Mouse (Mus musculus) ZHBTc4 (cell line): ENCODE data around the gene Aqp3.
A peak's percentile ranks its signal among the peaks of the same experiment; 100 is the strongest.

Experiments used
- DNase-seq: peaks from one replicate; pipeline ENCODE4 v3.0.0-alpha.2; 2011; ENCODE audit warnings: low read depth, low spot score

Gene Aqp3

DNA sequence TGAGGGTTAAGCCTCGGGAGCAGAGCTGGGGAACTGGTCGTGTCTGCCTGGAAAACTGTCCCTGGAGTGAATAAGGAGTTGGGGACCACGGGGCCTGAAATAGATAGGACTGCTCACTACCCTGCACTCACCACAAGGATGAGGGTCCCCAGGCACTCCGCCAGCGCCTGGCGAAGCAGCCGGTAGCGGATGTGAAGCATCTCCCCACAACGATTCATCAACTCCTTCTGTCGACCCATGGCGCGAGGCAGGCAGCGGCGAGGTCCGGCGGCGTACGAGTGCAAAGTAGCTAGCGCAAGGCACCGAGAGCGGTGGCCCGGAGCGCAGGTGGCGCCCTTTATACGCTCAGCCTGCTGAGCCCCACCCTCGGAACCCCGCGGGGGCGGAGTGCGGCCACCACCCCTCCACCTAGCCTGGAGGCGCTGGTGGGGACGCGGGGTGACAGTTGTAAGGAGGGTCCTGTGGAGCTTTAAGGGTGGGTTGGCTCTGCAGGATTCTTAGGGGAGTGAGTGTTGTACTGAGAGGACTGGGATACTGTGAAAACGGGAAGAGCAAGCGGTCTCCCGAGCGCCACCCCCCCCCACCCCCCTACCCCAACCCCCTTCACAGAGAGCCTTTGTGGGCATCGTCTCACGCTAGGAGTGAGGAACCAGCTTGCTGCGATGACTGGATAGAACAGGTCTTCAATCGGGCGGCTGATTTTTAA, at the start of gene Aqp3:
Gene Aqp3 (minus strand): TSS at position 313 of the 706 bp plus-strand sequence.
- peak; percentile 86 for DNase-seq

DNA sequence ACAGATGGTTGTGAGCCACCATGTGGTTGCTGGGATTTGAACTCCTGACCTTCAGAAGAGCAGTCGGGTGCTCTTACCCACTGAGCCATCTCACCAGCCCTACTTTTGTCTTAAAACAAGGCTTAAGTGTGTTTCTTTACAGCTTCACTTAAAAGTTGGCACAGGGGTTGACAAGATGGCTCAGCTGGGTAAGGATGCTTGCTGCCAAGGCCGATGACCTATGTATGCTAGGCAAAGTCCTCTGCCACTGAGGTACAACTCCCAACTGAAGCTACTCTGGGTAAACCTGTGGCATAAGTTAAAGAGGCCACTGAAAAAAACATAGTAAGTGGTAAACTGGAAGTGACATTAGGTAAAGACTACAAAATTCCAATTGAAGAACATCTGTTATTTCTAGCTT, 44.6 kb upstream of the Aqp3 start:
- no peak for DNase-seq

DNA sequence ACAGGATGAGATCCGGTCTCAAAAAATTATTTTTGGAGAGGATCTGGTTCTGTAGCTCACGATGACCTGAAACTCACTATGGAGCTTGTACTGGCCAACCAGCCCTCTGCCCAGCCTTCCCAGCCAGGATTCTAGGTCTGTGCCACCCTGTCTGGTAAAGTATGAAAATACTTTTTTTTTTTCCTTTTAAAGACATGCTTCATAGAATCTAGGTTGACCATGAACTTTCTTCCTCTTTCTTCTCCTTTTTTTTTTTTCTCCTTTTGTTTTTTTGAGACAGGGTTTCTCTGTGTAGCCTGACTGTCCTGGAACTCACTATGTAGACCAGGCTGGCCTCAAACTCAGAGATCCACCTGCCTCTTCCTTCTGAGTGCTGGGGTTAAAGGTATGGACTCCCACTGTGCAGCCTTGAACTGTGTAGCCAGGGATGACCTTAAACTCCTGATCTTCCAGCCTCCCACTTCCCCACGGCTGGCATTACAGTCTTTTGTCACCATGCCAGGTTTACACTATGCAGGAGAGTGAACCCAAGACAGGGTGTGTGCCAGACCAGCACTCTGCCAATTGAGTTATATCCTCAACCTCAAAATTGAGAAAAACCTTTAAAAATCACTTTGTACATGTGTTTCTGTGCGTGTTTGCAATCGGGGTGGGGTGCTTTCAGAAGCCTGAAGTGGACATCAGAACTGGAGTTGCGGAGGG, 42.3 kb upstream of the Aqp3 start:
- DNase-seq = no peak

DNA sequence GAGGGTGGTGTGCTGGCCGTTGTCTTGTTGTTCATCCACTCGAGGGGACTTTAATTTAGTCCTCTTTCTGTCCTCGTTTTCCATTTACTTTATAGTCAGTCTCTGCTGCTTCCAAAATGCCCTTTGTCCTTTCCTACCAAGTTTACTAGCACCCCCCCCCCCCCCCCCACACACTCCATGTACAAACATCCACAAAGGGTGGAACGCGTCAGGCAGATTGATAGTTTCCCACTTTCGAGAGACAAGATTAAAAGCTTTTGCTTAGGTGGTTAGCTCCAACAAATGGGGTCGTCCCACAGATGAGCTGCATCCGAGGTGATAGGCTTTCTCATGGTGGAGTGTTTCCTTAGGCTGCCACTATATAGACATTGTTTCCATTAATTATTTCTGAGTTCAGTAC, 38.8 kb upstream of the Aqp3 start:
- DNase-seq = no peak

DNA sequence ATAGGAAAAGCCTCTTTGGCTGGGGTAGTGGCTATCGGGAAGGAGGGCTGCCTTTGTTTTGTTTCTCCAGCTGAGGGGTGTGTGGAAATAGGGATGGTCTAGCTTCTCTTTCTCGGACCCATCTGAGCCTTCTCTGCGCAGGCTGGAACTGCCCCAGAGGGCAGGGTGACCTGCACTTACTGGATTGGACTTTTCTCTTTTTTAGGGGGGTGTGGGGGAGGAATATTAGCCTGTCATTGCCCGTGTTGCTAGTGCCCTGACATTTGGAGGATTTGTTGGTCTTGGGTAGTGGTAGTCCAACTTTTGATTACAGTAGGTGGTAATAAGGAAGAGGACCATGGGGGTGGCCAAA, 38.4 kb upstream of the Aqp3 start:
- DNase-seq = no peak

DNA sequence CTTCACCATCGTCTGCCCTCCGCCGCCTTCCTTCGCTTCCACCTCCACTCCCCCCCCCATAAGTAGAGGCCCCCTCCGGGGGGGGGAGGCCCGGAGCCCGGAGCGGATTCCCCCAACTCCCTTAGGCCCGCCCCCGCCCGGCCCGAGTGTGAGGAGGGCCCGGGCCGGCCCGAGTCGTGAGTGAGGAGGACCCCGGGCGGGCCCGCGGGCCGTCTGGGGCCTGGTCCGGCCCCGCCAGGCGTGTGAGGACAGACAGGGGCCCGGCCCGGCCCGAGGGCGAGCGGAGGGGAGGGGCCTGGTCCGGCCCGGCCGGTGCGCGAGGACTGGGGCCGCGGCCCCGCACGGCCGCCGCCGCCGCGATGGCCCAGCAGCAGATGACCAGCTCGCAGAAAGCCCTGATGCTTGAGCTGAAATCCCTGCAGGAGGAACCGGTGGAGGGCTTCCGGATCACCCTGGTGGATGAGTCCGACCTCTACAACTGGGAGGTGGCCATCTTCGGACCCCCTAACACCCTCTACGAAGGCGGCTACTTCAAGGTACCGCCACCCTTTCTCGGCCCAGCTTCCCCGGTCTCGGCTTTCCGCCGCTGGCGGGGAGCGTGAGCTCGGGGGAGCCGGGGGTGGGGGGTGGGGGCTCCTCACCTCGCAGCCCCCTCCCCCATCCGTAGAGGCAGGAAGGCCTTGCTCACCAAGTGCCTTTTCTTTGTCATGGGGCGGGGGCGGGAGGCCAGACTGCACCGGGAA, 37.9 kb upstream of the Aqp3 start, which contains the start of gene Ube2r2:
Gene Ube2r2 (plus strand): TSS at position 33 of the 743 bp plus-strand sequence.
- peak; percentile 74 for DNase-seq

DNA sequence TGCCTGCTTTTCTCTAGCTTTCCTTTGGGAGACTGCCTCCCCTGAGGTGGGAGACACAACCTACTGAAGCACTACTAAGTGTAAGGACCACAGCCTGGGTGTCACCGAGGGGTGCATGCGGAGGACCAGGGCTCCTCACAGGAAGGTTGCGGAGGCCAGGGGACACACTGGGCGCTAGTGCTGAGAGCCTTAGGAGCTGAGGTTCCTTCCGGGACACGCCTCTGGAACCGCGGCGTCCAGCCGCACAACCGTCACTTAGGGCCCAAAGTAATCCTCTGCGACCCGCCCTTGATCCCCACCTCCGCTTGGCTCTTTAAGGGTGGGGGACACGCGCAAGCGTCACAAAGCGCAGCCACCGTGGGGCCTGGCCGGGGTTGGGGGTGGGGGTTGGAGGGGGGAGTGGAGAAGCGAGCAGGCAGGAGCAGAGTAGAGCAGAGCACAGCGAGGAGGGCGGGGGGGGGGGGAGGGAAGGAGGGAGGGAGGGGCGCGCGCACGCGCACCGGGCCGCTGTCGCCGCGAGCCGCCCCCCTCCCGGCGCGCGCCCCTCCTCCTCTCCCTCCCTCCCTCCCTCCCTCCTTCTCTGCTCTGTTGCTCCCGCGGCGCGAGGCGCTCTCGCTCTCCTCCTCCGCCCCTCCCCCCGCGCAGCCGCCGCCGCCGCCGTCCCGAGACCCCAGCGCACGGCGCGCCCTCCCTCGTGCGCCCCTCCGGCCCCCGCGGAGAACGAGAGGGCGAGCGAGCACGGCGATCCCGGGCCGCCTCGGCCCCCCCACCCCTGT, 37.1 kb upstream of the Aqp3 start:
- peak; percentile 94 for DNase-seq

DNA sequence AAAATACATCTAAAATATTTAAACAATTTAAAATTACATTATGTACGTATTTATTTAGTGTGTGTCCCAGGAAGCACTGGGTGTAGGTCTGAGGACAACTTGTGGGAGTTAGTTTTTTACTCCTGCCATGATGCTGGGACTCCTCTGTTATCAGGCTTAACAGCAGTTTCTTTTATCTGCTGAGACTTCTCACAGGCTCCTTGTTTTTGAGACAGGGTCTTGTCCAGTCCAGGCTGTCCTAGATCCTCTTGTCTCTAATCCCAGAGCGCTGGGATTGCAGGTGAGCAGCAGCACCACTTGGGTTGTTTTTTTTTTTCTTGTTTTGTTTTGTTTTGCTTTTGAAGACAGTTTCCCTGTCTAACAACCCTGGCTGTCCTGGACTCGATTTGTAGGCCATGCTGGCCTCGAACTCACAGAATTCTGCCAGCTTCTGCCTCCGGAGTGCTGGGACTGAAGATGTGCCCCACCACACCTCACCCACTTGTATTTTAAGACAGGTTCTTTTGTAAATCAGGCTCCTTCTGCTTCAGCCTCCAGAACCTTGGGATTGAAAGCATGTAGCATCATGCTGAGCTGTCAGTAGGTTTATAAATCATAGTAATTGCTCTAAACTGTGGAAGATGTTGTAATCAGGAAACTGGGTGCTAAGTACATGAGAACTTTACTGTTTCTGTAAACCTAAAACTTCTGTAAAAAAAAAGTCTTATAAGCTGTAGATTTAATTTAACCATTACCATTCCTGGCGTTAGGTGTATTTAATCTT, 35.7 kb upstream of the Aqp3 start:
- no peak for DNase-seq

DNA sequence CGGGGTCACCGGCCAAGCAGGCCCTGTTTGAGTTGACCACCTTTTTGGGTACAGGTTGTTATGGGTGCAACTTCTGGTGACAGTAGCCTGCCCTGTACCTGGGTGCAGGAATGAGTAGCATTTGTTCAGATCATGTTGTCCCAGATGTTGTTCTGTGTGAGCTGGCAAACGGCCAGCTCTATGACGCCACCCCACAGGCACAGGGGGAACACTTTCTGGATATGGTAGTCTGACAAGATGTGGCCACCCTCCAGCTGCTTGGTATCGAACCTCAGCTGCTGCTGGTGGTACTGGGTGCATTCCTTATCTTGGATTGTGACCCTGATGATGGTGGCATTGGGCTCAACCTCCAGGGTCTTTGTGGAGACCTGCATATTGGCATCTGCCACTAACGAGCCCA, 34.5 kb upstream of the Aqp3 start:
- DNase-seq = no peak

DNA sequence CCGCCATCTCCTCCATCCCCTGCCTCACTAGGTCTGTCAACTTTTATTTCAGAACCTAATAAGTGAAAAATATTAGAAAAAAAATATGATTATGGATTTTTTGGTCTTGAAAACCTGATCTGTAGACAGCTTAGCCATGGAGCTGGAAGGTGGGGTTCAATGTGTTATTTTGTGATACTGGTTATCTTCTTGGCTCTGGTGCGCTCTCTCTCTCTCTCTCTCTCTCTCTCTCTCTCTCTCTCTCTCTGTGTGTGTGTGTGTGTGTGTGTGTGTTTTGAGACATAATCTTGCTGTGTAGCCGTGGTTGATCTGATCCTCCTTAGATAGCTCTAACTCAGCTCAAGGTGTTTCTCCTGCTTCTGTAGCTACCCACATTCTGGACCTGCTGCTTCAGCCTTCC, 31.9 kb upstream of the Aqp3 start:
- no peak for DNase-seq

DNA sequence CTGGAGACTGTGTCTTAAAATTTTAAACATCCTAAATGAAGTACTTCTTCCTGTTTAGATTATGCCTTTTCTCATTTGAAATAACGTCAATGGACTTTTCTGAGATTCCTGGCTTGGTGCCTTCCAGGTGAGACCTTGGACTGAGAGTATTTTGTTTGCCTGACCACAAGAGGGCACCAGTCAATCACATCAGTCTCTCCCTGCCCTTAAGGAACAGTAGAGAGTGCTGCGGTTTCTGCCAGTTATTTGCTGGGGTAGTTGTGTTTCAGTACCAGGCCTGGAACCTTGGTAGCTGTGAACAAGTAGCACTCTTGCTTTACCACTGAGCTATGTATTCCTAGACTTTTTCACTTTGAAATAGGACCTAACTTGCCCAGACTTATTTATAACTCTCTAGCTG, 31.4 kb upstream of the Aqp3 start:
- DNase-seq = peak; percentile 86

DNA sequence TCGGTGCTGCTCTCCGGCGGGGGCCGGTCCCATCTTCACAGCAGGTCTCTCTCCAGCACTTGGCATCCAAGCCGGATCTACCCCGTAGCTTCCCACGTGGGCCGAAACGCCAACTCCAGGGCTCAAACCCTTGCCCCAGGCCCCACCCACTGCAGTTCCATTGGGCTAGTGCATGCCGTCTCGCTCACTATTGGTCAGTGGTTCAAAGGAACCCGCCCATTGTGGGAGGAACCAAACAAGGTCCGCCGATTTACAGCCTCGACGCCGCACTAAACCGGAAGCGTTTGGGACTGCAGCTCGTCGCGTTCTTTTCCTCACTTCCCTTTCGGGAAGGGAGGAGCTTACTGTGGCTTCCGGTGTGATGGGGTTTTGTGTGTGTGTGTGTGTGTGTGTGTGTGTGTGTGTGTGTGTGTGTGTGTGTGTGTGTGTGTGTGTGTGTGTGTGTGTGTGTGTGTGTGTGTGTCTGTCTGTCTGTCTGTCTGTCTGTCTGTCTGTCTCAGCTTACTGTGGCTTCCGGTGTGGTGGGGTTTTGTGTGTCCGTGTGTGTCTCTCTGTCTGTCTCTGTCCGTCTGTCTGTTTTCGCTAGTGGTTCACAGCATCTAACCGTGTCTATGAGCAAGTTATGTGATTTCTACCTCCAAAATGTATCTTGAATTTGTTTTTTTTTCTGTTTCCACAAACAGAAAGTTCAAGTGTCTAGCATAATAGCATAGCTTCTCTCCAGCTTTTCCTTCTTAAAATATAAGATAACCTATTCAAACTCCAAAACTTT, 26.4 kb upstream of the Aqp3 start, which contains the start of gene Nol6:
Gene Nol6 (minus strand): TSS at position 276 of the 772 bp plus-strand sequence.
- peak; percentile 100 for DNase-seq

DNA sequence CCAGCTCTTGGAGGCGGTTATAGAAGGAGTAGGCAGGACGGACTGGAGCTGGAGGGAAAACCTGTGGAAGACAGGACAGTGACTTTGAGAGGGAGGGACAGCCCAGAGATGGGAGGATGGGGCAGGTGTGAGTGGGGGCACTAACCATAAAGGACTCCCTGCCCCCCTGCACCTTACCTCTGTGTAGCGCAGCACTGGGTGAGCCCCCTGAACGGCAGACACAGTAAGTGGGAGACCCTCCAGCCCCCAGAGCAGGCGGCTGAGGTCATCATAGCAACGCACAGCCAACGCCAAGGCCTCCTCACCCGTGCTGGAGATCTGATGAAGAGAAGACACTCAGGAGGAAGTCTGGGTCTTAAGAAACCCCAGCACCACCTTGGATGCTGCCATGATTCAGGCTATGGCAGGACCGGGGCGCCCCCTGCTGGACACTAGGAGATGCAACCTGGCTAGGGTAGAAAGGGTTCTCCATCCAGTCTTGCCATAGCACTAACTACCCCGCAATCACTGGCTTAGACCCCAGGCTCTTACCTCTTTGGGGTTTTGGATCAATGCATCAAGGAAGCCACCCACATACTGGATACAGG, 20.8 kb upstream of the Aqp3 start:
- peak; percentile 90 for DNase-seq

DNA sequence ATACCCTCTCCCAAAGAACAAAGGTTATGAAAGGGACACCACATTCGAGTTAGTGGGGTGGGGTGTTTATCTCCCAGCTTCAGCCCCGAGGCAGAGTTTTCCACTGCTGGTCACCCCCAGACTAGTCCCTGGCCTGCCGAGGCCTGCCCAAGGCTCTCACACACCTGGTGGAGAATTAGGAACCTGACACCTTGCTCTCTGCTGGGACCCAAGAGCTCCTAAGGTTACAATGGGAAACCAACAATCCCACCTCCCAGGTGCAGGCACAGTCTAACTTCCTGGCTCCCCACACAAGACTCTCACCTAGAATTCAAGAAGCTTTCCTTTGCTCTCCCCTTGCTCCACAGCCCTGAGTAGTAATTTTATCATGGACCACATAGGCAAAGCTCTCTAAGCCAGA, 18.8 kb upstream of the Aqp3 start:
- no peak for DNase-seq

DNA sequence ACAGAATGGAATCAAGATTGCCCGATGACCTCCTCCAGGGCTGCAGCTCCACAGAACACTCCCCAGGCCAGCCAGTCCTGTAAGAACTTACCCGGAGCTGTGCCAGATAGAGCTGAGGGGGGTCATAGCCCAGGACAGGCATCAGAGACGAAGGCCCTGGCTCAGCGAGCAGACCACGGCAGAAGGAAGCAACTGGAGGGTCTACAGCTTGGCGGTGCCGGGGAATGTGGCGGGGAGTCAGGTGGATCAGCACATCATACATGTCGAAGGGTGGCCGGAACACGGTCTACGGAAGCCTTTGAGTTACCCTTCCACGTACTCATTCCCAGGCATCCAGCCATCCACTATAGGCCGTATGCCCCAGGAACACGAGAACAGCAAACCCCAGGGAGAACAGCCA, 17.8 kb upstream of the Aqp3 start:
- DNase-seq = no peak

DNA sequence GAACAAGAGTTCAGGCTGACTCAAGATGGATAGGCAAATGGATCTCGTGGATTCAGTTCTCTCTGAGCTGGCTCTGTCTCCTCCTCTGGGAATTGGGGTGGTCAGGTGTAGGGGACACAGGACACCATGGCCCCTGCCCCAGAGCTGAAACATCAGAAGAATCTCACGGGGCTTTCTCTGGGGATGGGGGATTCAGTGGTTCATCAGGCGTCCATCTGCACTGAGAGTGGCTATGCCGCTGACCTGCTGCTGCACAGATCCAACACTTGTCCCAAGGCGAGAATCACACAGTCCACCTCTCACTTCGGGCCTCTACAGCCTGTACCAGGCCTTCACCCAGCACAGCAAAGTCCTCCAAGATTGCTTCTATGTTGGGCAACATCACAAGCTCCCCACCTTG, 17.1 kb upstream of the Aqp3 start:
- DNase-seq = no peak

DNA sequence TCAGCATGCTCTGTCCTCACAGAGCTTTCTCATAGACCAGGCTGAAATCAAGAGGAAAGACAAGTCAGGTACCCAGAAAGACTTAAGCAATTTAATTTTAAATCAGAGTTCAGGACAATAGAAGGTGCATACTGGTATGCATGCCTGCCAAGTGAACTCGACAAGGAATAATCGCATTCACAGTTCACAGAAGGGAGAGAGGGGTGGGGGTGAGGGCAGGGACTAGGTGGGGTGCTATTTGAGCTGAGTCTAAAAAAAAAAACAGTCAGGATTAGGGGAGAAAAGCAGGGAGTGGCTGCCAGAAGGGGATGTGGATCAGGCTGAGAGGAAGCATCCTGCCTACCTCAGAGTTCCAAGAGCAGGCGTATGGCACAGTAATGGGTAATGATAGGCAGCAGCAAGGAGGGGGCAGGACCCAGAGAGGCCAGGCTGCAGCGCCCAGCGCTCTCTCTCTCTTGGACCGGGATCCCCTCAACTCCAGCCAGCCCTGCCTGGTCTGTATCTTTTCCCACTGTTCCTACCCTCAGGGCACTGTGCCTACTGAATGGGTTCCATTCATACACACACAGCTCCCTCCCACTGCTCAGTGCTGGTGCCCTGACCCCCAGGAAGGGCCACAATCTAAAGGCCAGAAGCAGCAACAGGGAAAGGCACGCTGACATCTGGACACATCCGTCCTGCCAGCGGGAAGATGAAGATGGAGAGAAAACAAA, 16.5 kb upstream of the Aqp3 start:
- no peak for DNase-seq

DNA sequence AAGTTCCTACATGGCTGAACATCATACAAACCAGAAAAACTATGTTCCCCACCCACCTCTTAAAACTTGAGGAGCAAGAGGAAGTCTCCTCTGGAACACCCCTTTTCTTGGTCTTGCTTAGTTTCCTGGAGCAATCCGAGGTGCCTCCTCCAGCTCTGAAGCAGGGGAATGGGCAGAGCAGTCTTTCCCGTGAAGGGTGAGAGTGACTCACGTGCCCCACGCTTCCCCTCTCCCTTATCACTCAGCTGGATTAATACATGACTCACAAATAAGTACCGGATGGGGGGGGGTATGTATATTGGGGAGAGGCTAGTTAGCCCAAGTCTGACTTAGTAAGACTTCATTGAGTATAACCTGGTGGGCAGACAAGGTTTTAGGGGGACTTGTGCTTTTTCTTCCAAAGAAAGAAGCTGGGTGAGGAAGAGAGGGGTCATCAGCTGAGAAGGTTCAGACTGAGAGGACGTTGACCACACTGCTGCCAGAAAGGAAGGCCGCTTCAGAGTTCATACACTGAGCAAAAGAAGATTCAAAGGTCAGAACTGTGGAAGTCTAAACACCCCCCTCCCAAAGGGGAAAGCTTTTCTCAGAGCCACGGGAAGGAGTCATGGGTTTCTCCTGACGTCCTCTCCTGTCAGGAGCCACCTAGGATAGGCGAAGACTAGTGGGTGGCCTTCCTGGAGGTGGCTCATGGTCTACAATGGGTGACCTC, 10.9 kb upstream of the Aqp3 start:
- no peak for DNase-seq

DNA sequence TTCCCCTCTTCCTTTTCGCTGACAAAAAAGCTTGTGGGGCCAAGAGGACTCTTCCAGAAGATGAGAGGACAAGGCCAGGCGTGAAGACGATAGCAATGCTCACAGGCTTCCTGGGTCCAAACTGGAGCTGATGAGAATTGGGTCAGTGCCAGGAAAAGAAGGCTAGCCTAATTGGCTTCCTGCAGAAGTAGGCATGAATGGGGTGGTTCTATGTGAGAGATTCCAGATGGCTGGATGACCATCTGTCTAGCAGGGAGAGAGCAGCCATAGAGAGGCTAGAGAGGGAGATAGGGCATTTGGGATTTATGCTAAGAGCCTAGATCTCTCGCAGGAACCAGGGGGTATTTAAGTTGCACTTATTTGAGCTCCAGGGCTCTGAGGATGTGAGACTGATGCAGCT, 9.5 kb upstream of the Aqp3 start:
- no peak for DNase-seq
